16 mouse cellular contexts compared by ENCODE assay signal in genomic region chr9:70174291-70174848, GRCm38 (mm10). TPM values are rescaled to one million over a fixed set of nuclear protein-coding genes. Genes with fewer than 3 reads are reported as not detected.
DNase-seq lines count a peak whose midpoint lies in the region; ATAC-seq and TF ChIP-seq lines count a peak whose summit lies in the region.
"Had no signal": no experiment of that assay in that cellular context is flagged by ENCODE, and none has a peak within 500 bp of the region (broad histone marks: within the 10 kb centered on the region; RNA-seq: fewer than 3 reads in every experiment).

No protein-coding gene starts in this region.

- no peak for TF ChIP-seq CTCF in forebrain, postnatal 0 days (IDR thresholded peaks at IDR 0.05; ENCODE audit: low read depth)
- TF ChIP-seq CTCF in C2C12 (IDR thresholded peaks at IDR 0.05; ENCODE audit: control insufficient read depth, insufficient read depth, insufficient read length), result no peak

- H3K79me2 ChIP-seq in C2C12 (ENCODE audit: control insufficient read depth, insufficient read depth), result no peaks in the 10 kb centered on the region

- no peaks in the 10 kb centered on the region for H3K36me3 ChIP-seq in forebrain, embryonic 10.5 days (replicated peaks)
- H3K36me3 ChIP-seq in forebrain, postnatal 0 days (ENCODE audit: insufficient read depth), result no peaks in the 10 kb centered on the region
- no peaks in the 10 kb centered on the region for H3K36me3 ChIP-seq in C2C12 (ENCODE audit: control insufficient read depth, insufficient read depth)
- no peaks in the 10 kb centered on the region for H3K36me3 ChIP-seq in midbrain, embryonic 13.5 days
- H3K36me3 ChIP-seq: embryonic facial prominence, embryonic 12.5 days; heart, embryonic 15.5 days; intestine, embryonic 15.5 days had no signal

- 54% methylated on average over 4 of the region's 4 CpGs for WGBS in forebrain, embryonic 10.5 days
- WGBS in forebrain, postnatal 0 days, result 36% methylated on average over 4 of the region's 4 CpGs
- WGBS in midbrain, embryonic 13.5 days, result 30% methylated on average over 4 of the region's 4 CpGs

- no peaks in the 10 kb centered on the region for H3K79me3 ChIP-seq in C2C12 (ENCODE audit: low read depth)

- peak overlapping the region; percentile 73 for H3K27ac ChIP-seq in forebrain, embryonic 10.5 days
- no peak overlapping the region for H3K27ac ChIP-seq in forebrain, postnatal 0 days (ENCODE audit: low read depth, low read length)
- H3K27ac ChIP-seq in midbrain, embryonic 13.5 days, result peak overlapping the region; percentile 65
- H3K27ac ChIP-seq: embryonic facial prominence, embryonic 12.5 days; heart, embryonic 15.5 days; intestine, embryonic 15.5 days; liver, embryonic 14.5 days had no signal

- H3K27me3 ChIP-seq in forebrain, embryonic 10.5 days (ENCODE audit: poor library complexity, severe bottlenecking), result no peaks in the 10 kb centered on the region
- H3K27me3 ChIP-seq in forebrain, postnatal 0 days (ENCODE audit: insufficient read depth, low read length), result no peaks in the 10 kb centered on the region
- H3K27me3 ChIP-seq in C2C12 (ENCODE audit: control insufficient read depth, insufficient read depth, insufficient read length), result no peaks in the 10 kb centered on the region
- no peaks in the 10 kb centered on the region for H3K27me3 ChIP-seq in midbrain, embryonic 13.5 days
- H3K27me3 ChIP-seq: embryonic facial prominence, embryonic 12.5 days; heart, embryonic 15.5 days; intestine, embryonic 15.5 days had no signal

- no peak for ATAC-seq in forebrain, postnatal 0 days
- peak; percentile 35 for ATAC-seq in granulocyte monocyte progenitor cell, adult 5-6 weeks (replicated peaks; ENCODE audit: poor library complexity, severe bottlenecking)
- peak; percentile 58 for ATAC-seq in midbrain, embryonic 13.5 days
- ATAC-seq: intestine, embryonic 15.5 days had no signal

- H3K9me3 ChIP-seq in forebrain, embryonic 10.5 days, result no peaks in the 10 kb centered on the region
- no peaks in the 10 kb centered on the region for H3K9me3 ChIP-seq in forebrain, postnatal 0 days (ENCODE audit: low read length)
- no peaks in the 10 kb centered on the region for H3K9me3 ChIP-seq in midbrain, embryonic 13.5 days
- H3K9me3 ChIP-seq: embryonic facial prominence, embryonic 12.5 days; heart, embryonic 15.5 days; intestine, embryonic 15.5 days had no signal

- no peak overlapping the region for H3K4me2 ChIP-seq in forebrain, postnatal 0 days (ENCODE audit: low read depth)
- H3K4me2 ChIP-seq in midbrain, embryonic 13.5 days (replicated peaks), result no peak overlapping the region
- H3K4me2 ChIP-seq: embryonic facial prominence, embryonic 12.5 days; heart, embryonic 15.5 days; intestine, embryonic 15.5 days had no signal

- no peak overlapping the region for H3K9ac ChIP-seq in forebrain, postnatal 0 days
- no peak overlapping the region for H3K9ac ChIP-seq in midbrain, embryonic 13.5 days (replicated peaks)
- H3K9ac ChIP-seq: embryonic facial prominence, embryonic 12.5 days; heart, embryonic 15.5 days; intestine, embryonic 15.5 days; liver, embryonic 14.5 days had no signal

- H3K4me3 ChIP-seq in forebrain, embryonic 10.5 days, result no peak overlapping the region
- no peak overlapping the region for H3K4me3 ChIP-seq in forebrain, postnatal 0 days (ENCODE audit: low read depth, low read length)
- no peak overlapping the region for H3K4me3 ChIP-seq in C2C12 (ENCODE audit: insufficient read depth, poor library complexity, severe bottlenecking)
- no peak overlapping the region for H3K4me3 ChIP-seq in midbrain, embryonic 13.5 days (replicated peaks)
- H3K4me3 ChIP-seq: embryonic facial prominence, embryonic 12.5 days; heart, embryonic 15.5 days; intestine, embryonic 15.5 days had no signal

- DNase-seq in forebrain, embryonic 10.5 days (ENCODE audit: extremely low spot score, low spot score), result no peak
- no peak for DNase-seq in forebrain, postnatal 0 days
- DNase-seq in testis, postnatal 14 days (ENCODE audit: low spot score), result no peak
- DNase-seq in right cerebral cortex, adult 18-20 months, result no peak
- DNase-seq in kidney, postnatal 14 days, result no peak
- DNase-seq: B cell, adult 2 months; cerebellum, adult 18-20 months; gastrocnemius, postnatal 36 days had no signal

- no peak overlapping the region for H3ac ChIP-seq in C2C12 (ENCODE audit: control insufficient read depth, insufficient read length, low read depth)

- peaks cover 21% of the 10 kb centered on the region for H3K4me1 ChIP-seq in forebrain, embryonic 10.5 days
- H3K4me1 ChIP-seq in forebrain, postnatal 0 days (ENCODE audit: insufficient read depth), result no peaks in the 10 kb centered on the region
- peaks cover 20% of the 10 kb centered on the region for H3K4me1 ChIP-seq in midbrain, embryonic 13.5 days (replicated peaks)
- H3K4me1 ChIP-seq: heart, embryonic 15.5 days; intestine, embryonic 15.5 days had no signal

TF ChIP-seq in C2C12, 6 proteins besides CTCF, POLR2A, EP300 and RAD21:
- TF ChIP-seq MYOG (IDR thresholded peaks at IDR 0.05; ENCODE audit: control insufficient read depth, extremely low read depth, insufficient read length) (no peak), CEBPB (IDR thresholded peaks at IDR 0.05; ENCODE audit: low read depth) (peak; percentile 70)

RNA-seq across cellular contexts. Expression of gene Fam81a, which starts 32.0 kb away (rescaled TPM):
- 3.5 and 3.8 TPM in 2 replicates for polyA plus RNA-seq in forebrain, embryonic 10.5 days (2016; fragmentation: Nextera tagmentation; extraction: Ambion mirVana)
- 25.6 and 33.5 TPM in 2 replicates for total RNA-seq in forebrain, postnatal 0 days (2014; rRNA removed)
- 16.4 and 29.4 TPM in 2 replicates for polyA plus RNA-seq in forebrain, postnatal 0 days (2015; fragmentation: Nextera tagmentation; extraction: Ambion mirVana)
- polyA plus RNA-seq in C2C12 (2012; fragmentation: generic; extraction: Trizol), result 0.90 TPM
- total RNA-seq in granulocyte monocyte progenitor cell, adult 5-6 weeks (2014; fragmentation: Nextera tagmentation), result not detected in 2 replicates
- total RNA-seq in granulocyte monocyte progenitor cell, adult 5-6 weeks (2017), result not detected in 2 replicates
- polyA plus RNA-seq in midbrain, embryonic 13.5 days (2015; fragmentation: Nextera tagmentation; extraction: Ambion mirVana), result 4.0 and 5.1 TPM in 2 replicates
- total RNA-seq: MEL had no signal

RNA-seq across cellular contexts. Expression of gene Myo1e, which starts 32.8 kb away (rescaled TPM):
- 11.4 and 12.5 TPM in 2 replicates for polyA plus RNA-seq in forebrain, embryonic 10.5 days (2016; fragmentation: Nextera tagmentation; extraction: Ambion mirVana)
- 4.6 and 6.2 TPM in 2 replicates for total RNA-seq in forebrain, postnatal 0 days (2014; rRNA removed)
- 2.2 and 3.6 TPM in 2 replicates for polyA plus RNA-seq in forebrain, postnatal 0 days (2015; fragmentation: Nextera tagmentation; extraction: Ambion mirVana)
- 27.3 TPM for polyA plus RNA-seq in C2C12 (2012; fragmentation: generic; extraction: Trizol)
- total RNA-seq in granulocyte monocyte progenitor cell, adult 5-6 weeks (2014; fragmentation: Nextera tagmentation), result 0.94 TPM in 1 of 2 replicates, not detected in the other
- 0.17 and 0.21 TPM in 2 replicates for total RNA-seq in granulocyte monocyte progenitor cell, adult 5-6 weeks (2017)
- polyA plus RNA-seq in midbrain, embryonic 13.5 days (2015; fragmentation: Nextera tagmentation; extraction: Ambion mirVana), result 6.0 and 6.1 TPM in 2 replicates
